Mouse (Mus musculus): Measurements from ENCODE around the gene Gm42669.

Gm42669 gene

DNA sequence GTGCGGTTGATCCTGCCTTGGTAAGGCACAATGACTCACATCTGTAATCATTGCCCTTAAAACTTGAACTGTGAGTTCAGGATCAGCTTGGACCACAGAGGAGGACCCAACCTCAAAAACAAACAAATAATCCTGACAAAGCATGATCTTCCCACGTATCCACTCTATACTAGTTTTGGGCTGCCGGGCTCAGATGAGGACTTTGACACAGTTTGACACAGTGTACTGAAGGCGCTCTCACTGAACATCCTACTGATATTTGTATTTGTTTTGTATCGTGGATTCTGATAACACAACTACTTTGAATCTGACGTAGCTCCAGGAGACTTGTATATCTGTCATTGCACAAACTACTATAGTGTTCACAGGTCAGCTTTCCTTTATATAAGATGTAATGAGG is 14.0 kb downstream of the Gm42669 start:
- DNase-seq (ENCODE audit: low spot score in 2 of 2) = no peak

DNA sequence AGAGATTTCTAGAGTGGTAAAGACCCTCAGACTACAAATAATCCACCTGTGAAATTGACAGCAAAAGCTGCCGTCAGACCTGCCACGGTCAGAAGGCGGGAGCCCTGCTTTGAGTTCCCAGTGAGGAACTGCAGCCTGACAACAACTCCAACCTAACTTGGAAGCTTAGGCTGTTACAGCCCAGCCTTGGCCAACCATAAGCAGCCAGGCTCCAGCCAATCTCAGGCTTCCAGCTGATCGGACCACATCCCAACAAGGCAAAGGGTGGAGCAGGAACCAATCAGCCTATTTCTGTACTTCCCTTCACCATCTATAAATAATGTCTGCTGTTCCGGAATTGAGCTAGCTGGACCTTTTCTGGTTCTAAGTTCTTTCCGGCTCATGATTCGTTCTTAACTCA is 14.5 kb downstream of the Gm42669 start:
- no peak for DNase-seq (ENCODE audit: low spot score in 2 of 2)

DNA sequence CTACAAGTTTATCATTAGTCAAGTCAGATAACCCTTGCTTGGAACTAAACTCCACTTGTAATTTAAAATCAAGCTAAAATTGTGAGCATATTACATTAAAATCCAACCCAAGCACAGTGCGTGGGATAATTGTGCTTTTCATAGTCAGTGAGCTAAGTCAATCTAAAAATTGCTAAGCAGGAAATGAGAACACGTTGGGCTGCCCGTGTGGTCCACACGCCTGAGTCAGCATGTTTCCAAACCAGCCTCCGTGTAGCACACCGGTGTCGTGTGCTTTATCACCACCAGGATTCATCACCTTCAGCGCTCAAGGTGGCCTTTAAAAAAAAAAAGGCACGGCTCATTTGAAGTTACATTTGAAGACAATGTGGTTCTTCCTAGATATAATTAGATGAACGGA is 16.9 kb downstream of the Gm42669 start:
- DNase-seq (ENCODE audit: low spot score in 2 of 2) = no peak

DNA sequence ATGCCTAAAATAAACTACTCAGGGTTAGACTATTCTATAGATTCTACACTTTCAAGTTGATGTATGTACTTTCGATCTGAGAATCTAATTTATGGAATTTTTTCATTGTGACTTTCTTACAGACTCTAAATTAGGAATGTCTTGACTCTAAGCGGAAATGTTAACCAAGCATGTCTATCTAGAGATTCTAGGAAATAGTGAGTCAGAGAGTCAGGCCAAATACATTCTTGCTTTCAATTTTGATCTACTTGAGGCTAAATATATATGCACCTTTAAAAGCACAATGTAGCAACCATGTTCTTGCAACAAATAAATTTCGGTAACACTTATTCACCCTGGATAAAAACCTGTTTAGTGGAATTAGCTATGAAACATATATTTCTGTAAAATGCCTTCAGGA is 21.4 kb downstream of the Gm42669 start:
- DNase-seq (ENCODE audit: low spot score in 2 of 2) = no peak

DNA sequence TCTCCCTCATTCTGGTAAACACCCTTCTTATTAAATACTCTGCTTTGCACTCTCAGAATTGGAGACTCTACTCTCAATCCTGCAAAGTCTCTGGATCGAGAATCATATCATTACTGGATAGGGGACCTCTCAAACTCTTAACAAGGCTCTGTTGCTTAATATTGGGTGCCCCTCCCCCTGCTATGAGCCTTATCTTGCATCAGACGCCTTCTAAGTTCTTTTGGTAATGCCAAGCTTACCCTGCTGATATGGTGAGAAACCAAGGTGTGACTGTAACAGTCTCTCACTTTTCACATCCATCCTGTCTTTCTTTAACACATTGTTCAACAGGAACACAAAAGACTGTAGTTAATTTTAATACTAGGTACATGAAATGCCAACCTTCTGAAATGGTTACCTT is 26.2 kb downstream of the Gm42669 start:
- no peak for DNase-seq (ENCODE audit: low spot score in 2 of 2)

DNA sequence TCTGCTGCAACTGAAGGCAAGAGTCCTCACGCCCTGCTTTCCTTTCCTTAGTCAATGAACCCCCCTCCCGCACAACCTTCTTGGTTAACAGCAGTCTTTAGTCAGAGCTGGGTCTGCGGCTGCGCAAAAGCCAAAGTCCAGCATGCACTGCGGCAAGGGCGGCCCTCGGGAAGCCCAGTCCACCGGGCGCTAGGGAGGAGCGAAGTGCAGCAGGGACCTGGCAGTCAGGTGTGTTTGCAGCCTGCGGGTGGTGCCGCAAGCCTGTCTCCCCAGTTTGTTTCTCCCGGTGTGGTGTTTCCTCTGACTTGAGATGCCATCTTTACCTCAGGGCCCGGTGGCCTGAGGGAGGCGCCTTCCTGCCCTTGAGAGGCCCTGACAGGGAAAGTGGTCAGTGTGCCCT is 27.2 kb downstream of the Gm42669 start, which contains the start of gene 1700028K03Rik:
Gene 1700028K03Rik (plus strand): TSS at position 129 of the 400 bp plus-strand sequence.
- no peak for DNase-seq (ENCODE audit: low spot score in 2 of 2)

DNA sequence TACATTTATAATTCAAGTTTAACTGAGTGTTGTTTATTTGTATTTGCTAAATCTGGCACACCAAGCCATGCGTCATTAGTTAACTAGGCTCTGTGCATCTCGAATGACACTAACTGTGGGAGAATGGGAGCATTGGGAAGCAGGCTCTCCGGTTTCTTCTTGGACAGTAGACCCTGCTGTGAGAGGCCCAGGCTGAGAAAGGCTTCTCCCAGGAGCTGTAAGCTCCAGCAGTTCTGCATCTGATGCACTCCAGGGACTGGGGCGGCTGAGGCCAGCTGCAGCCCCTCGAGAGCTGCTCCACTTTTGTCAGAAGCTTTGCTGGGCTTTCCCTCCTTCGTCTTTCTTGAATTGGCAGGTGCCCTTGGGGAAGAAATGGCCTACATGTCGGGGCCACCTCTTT is 34.3 kb downstream of the Gm42669 start:
- no peak for DNase-seq (ENCODE audit: low spot score in 2 of 2)

DNA sequence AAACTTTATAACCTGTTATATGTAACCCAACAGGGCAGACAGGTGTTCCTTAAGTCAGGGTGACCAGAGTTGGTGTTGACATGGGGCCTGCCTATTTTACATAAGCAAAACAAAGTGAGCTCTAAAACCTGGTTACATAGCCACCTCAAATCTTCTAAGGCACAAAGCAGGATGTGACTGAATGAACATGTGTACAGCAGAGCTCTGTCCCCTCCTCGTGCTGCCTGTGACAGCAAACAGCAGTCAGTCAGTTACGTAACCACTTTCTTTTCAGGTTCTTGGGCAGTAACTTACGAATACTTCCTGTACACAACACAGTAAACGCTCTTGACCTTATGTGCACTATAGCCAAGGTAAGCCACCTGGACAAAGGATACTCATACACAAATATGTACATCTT is 38.5 kb downstream of the Gm42669 start:
- DNase-seq (ENCODE audit: low spot score in 2 of 2) = no peak

DNA sequence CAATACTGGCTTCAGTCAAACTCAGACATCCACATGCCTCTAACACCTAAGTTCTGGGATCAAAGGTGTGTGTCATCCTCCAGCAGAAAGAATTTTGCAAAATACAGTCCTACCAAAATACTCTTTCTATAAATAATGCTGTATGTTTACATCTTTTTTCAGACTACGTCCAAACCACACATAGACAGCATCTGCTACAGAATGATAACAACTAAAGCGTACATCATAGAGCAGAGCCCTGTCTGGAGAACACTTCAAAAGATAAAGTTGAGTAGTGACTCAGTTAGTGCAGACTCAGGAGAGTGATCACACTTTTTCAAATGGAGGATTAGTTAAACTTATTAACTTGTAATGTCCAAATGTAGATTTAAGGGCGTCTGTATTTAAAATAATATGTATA is 40.5 kb downstream of the Gm42669 start:
- peak; percentile 3 to 43 for DNase-seq (ENCODE audit: low spot score in 2 of 2)

DNA sequence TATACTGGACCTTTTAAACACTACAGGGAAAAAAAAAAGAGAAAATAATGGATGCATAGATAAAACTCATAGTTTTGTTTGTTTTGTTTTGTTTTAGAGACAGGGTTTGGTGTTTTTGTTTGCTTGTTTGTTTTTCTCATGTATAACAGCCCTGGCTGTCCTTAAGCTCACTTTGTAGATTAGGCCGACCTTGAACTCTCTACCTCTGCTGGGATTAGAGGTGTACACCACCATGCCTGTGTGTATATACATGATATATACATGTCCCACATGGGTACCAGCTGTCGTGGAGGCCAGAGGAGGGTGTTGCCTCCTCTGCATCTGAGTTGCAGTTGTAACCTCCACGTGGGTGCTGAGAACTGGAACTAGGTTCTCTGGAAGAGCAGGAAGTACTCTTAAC is 41.0 kb downstream of the Gm42669 start:
- no peak for DNase-seq (ENCODE audit: low spot score in 2 of 2)

DNA sequence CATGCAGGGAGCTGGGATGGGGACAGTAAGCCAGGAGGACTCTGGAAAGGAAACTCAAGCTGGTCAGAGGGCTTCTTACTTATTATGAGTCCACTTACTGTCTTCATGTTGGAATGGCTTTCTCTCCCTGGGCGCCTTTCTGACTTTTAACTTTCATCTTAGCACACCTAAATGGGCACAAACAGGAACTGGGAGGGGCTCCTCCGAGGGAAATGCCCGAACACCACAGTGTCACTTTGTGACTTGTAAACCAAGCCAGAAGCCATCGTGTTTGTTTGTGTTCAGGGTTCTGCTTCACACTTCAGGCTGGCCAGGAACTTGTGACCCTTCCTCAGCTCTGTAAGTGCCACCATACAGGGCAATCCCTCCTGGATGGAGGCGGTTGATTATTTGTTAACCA is 46.9 kb downstream of the Gm42669 start:
- DNase-seq (ENCODE audit: low spot score in 2 of 2) = no peak

DNA sequence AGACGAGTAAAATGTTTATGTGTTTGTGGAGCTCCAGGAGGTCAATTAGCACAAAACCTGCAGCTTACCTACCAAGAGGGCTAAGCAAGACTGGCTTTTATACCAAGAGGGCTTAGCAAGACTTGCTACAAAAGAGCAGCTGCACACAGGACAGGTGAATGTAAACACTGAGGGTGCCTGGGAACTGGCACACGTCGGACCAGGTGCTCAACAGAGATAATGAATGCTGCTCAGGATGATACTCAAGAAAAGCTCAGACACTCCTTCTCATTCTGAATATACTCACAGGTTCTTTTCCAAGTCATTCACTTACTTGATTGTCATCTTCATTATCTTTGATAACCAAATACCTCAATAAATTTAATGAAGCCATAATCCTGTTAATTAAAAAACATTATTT is 49.5 kb downstream of the Gm42669 start:
- DNase-seq (ENCODE audit: low spot score in 2 of 2) = no peak

DNA sequence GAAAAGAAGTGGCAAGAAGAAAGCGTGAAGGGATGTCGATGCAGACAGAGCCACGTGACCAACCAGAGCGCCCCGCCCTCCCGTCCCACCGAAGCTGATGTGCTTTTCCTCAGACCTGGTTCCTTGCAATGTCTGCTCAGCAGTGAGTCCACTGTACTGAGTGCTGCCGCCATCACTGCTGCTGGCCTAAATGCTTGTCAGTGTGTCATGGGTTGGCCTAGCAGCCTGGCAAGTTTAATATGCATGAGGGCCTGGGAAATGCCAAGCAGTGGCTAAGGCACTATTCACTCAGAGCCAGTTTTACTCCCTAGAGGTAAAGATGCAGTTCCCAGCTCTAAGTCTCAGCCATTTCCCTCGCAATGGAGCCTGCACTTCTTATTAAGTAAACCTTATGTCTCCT is 61.7 kb downstream of the Gm42669 start:
- DNase-seq (ENCODE audit: low spot score in 2 of 2) = no peak

DNA sequence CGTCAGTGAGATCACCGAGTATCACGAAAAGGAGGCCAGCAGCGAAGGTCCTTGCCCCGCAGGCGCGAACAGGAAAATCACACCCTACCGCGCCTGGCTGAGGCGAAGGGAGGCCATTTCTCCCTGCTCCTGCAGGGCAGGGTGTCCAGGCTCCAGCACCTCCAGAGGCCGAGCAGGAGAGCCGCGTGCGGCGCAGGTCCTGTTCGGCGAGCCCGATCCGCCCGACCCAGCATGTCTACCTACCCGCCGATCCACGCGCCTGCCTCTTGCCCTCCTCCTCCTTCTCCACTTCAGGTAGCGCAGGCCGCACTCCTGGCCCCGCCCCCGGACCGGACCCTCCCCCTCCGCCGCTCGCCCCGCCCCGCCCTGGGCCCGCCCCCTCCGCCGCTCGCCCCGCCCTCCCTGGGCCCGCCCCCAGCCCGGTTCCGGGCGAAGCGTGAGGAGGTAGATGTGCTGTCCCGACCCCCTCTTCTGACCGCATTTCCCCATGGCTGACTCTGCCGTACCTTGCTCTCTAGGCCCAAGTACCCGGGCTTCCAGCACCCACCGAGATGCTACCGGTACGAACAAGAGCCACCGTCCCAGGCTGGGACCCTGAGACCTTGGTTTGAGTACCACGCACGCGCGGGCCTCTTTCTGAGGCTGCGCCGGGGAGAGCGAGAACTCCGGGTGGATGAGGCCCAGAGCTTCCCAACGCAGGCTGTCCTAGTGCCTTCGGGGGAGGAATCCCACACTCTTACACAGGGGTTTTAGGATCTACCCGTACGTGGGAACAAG is 90.1 kb downstream of the Gm42669 start, which contains the start of the genes Rpap2 and Glmn:
Gene Rpap2 (plus strand): TSS at position 73 of the 777 bp plus-strand sequence.
Gene Glmn (minus strand): TSS at position 588 of the 777 bp plus-strand sequence.
- DNase-seq (ENCODE audit: low spot score in 2 of 2) = peak; percentile 84

DNA sequence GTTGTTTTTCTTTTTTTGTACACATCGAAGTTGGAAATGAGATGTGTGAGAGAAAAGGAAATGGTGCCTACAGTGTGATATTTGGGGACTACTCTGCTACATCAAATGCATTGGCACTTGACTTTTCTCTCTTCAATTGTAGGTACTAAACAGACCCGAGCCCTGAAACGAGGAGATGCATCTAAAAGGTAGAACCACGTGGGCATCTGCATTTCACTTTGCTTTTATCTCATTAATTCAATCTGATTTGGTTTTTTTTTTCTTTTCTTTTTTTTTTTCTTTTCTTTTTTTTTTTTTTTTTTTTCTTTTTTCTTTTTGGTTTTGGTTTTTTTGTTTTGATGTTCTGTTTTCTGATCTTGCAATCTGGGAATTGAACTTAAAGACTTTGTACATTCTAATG is 91.0 kb downstream of the Gm42669 start:
- no peak for DNase-seq (ENCODE audit: low spot score in 2 of 2)

DNA sequence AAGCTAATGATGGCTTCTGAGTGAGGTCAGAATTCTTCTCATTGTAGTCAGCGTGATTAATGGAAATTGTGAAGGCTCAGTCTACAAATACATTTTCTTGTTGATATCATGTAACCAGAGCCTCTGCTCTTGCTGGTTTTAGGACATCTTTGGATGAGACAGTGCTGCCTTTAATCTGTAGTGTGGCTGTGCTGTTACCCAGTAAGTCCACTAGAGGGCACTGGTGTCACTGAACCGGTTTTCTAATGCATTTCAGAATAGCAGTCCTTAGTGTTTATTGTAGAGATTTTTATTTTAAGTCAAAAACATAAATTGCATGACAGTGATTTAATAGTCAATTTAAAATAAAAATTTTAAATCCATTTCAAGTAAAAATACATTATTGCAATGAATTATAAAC is 103.8 kb downstream of the Gm42669 start:
- DNase-seq (ENCODE audit: low spot score in 2 of 2) = peak; percentile 30 to 54

DNA sequence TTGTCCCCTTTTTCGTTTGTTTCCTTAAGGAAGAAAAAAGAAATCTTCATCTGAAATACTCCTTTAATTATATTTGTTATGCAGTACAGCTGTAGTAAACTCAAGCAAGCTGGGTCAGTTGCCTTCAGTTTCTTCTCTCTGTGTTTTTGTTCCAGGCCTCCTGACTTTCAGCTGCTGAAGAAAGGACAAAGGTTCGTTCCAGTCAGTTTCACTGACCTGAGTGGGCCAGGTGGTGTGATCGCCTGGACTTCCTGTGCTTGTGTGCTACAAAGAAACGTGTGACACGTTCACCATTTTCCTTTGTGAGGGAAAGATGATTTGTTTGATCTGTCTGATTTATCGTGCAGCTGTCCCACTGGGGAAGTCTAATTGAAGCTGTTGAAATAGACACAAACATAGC is 110.6 kb downstream of the Gm42669 start:
- DNase-seq (ENCODE audit: low spot score in 2 of 2) = no peak

DNA sequence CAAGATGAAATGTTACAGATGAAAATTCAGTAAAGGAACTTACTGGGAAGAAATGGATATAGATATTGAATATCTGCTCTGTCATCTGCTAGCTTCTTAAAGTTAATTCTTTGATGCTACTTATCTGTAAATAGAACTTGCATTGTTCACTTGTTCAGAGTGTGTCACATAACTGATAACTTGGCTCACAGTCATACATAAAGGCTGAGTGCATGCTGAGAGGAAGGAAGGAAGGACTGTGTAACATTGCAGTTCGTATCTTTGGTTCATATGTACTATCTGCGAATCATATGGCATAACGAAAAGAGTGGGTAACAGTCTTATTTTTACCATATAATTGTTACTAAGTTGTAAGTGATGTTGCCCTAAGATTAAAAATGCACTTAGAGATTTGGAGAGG is 113.9 kb downstream of the Gm42669 start:
- no peak for DNase-seq (ENCODE audit: low spot score in 2 of 2)

Measured in spleen, postnatal 36 days (tissue).